Mouse (Mus musculus): ENCODE results near the gene Sidt1. TPM values are rescaled to one million over a fixed set of nuclear protein-coding genes. Genes with fewer than 3 reads are reported as not detected.

Sidt1 gene
- polyA plus RNA-seq, 1 experiment from 2014 or later, result 0.20 TPM

GRCm38 (mm10) chr16:44237836-44238235 is 95.2 kb downstream of the Sidt1 start:
- 71% methylated on average over 3 of the region's 3 CpGs for WGBS
- Histone ChIP-seq H3K4me2 (no peak overlapping the region), H3K36me3 (no peaks in the 10 kb centered on the region)

GRCm38 (mm10) chr16:44233019-44233418 is 100.0 kb downstream of the Sidt1 start:
- no peak overlapping the region for H3K4me2 ChIP-seq
- no peaks in the 10 kb centered on the region for H3K27me3 ChIP-seq
- H3K4me3 ChIP-seq, result no peak overlapping the region
- 79% methylated on average over 7 of the region's 7 CpGs for WGBS
- no peak for ATAC-seq (ENCODE audit: borderline replicate concordance, extremely low read depth, low FRiP score, low TSS enrichment)
- H3K4me1 ChIP-seq, result no peaks in the 10 kb centered on the region
- no peaks in the 10 kb centered on the region; the same call in 1 of the 2 replicates for H3K9me3 ChIP-seq
- no peak overlapping the region for H3K27ac ChIP-seq
- H3K9ac ChIP-seq, result no peak overlapping the region
- H3K36me3 ChIP-seq, result no peaks in the 10 kb centered on the region

More at GRCm38 (mm10) chr16:44237836-44238235, 95.2 kb downstream of the Sidt1 start:
- Histone ChIP-seq H3K9ac (no peak overlapping the region), H3K27ac (no peak overlapping the region), H3K4me3 (no peak overlapping the region), H3K4me1 (no peaks in the 10 kb centered on the region), H3K27me3 (no peaks in the 10 kb centered on the region), H3K9me3 (no peaks in the 10 kb centered on the region)
- no peak for ATAC-seq (ENCODE audit: borderline replicate concordance, extremely low read depth, low FRiP score, low TSS enrichment)

GRCm38 (mm10) chr16:44226706-44227291 is 106.2 kb downstream of the Sidt1 start:
- Histone ChIP-seq H3K9me3 (no peaks in the 10 kb centered on the region; the same call in 1 of the 2 replicates), H3K4me1 (no peaks in the 10 kb centered on the region), H3K4me3 (no peak overlapping the region), H3K36me3 (0 out of 2 replicates have a peak, but pooled peaks cover under 1% of the 10 kb centered on the region), H3K27ac (no peak overlapping the region), H3K9ac (no peak overlapping the region), H3K27me3 (no peaks in the 10 kb centered on the region), H3K4me2 (no peak overlapping the region)
- WGBS, result 81% methylated on average over 13 of the region's 13 CpGs
- no peak for ATAC-seq (ENCODE audit: borderline replicate concordance, extremely low read depth, low FRiP score, low TSS enrichment)

GRCm38 (mm10) chr16:44221463-44221862 is 111.5 kb downstream of the Sidt1 start:
- Histone ChIP-seq H3K27ac (no peak overlapping the region), H3K4me1 (no peaks in the 10 kb centered on the region), H3K36me3 (peaks cover 47% of the 10 kb centered on the region), H3K4me2 (no peak overlapping the region), H3K27me3 (no peaks in the 10 kb centered on the region), H3K9me3 (no peaks in the 10 kb centered on the region), H3K9ac (no peak overlapping the region), H3K4me3 (no peak overlapping the region)
- 72% methylated on average over 6 of the region's 6 CpGs for WGBS
- ATAC-seq (ENCODE audit: borderline replicate concordance, extremely low read depth, low FRiP score, low TSS enrichment), result no peak

- Histone ChIP-seq H3K4me2 (no peak overlapping the region), H3K9ac (no peak overlapping the region), H3K4me1 (no peaks in the 10 kb centered on the region), H3K4me3 (no peak overlapping the region), H3K27ac (no peak overlapping the region), H3K9me3 (no peaks in the 10 kb centered on the region), H3K36me3 (peaks cover 74% of the 10 kb centered on the region), H3K27me3 (no peaks in the 10 kb centered on the region)
- WGBS, result 92% methylated on average over 7 of the region's 7 CpGs
- ATAC-seq (ENCODE audit: borderline replicate concordance, extremely low read depth, low FRiP score, low TSS enrichment), result no peak
Measured at GRCm38 (mm10) chr16:44216417-44216816, 116.6 kb downstream of the Sidt1 start.

- H3K4me2 ChIP-seq, result no peak overlapping the region
- no peaks in the 10 kb centered on the region for H3K9me3 ChIP-seq
- no peak overlapping the region for H3K4me3 ChIP-seq
- no peaks in the 10 kb centered on the region for H3K27me3 ChIP-seq
- H3K9ac ChIP-seq, result no peak overlapping the region
- no peak for ATAC-seq (ENCODE audit: borderline replicate concordance, extremely low read depth, low FRiP score, low TSS enrichment)
- WGBS, result 91% methylated on average over 9 of the region's 9 CpGs
- no peak overlapping the region for H3K27ac ChIP-seq
- H3K4me1 ChIP-seq, result no peaks in the 10 kb centered on the region
- peaks cover 71% of the 10 kb centered on the region for H3K36me3 ChIP-seq
Measured at GRCm38 (mm10) chr16:44215513-44215912, 117.5 kb downstream of the Sidt1 start.

GRCm38 (mm10) chr16:44212703-44213102 is 120.3 kb downstream of the Sidt1 start:
- ATAC-seq (ENCODE audit: borderline replicate concordance, extremely low read depth, low FRiP score, low TSS enrichment), result no peak
- no peak overlapping the region for H3K4me2 ChIP-seq
- H3K9me3 ChIP-seq, result no peaks in the 10 kb centered on the region
- 93% methylated on average over 7 of the region's 7 CpGs for WGBS
- no peak overlapping the region for H3K27ac ChIP-seq
- H3K36me3 ChIP-seq, result peaks cover 61% of the 10 kb centered on the region
- H3K27me3 ChIP-seq, result no peaks in the 10 kb centered on the region
- H3K4me1 ChIP-seq, result no peaks in the 10 kb centered on the region
- H3K9ac ChIP-seq, result no peak overlapping the region
- H3K4me3 ChIP-seq, result no peak overlapping the region

- H3K9ac ChIP-seq, result no peak overlapping the region
- H3K4me2 ChIP-seq, result no peak overlapping the region
- H3K27me3 ChIP-seq, result no peaks in the 10 kb centered on the region
- H3K4me1 ChIP-seq, result no peaks in the 10 kb centered on the region
- no peak overlapping the region for H3K4me3 ChIP-seq
- H3K36me3 ChIP-seq, result peaks cover 51% of the 10 kb centered on the region
- 83% methylated on average over 1 of the region's 1 CpGs for WGBS
- ATAC-seq (ENCODE audit: borderline replicate concordance, extremely low read depth, low FRiP score, low TSS enrichment), result no peak
- no peaks in the 10 kb centered on the region for H3K9me3 ChIP-seq
- H3K27ac ChIP-seq, result no peak overlapping the region
Measured at GRCm38 (mm10) chr16:44211054-44211414, 122.0 kb downstream of the Sidt1 start.

- H3K36me3 ChIP-seq, result peaks cover 48% of the 10 kb centered on the region
- no peaks in the 10 kb centered on the region for H3K4me1 ChIP-seq
- H3K4me2 ChIP-seq, result no peak overlapping the region
- no peaks in the 10 kb centered on the region for H3K27me3 ChIP-seq
- H3K4me3 ChIP-seq, result no peak overlapping the region
- no peak for ATAC-seq (ENCODE audit: borderline replicate concordance, extremely low read depth, low FRiP score, low TSS enrichment)
- H3K27ac ChIP-seq, result no peak overlapping the region
- H3K9me3 ChIP-seq, result no peaks in the 10 kb centered on the region
- no peak overlapping the region for H3K9ac ChIP-seq
- 74% methylated on average over 10 of the region's 10 CpGs for WGBS
Measured at GRCm38 (mm10) chr16:44210156-44211053, 122.6 kb downstream of the Sidt1 start.

- no peak overlapping the region for H3K4me2 ChIP-seq
- no peak for ATAC-seq (ENCODE audit: borderline replicate concordance, extremely low read depth, low FRiP score, low TSS enrichment)
- 88% methylated on average over 8 of the region's 8 CpGs for WGBS
- no peak overlapping the region for H3K4me3 ChIP-seq
- peaks cover 47% of the 10 kb centered on the region for H3K36me3 ChIP-seq
- no peaks in the 10 kb centered on the region for H3K4me1 ChIP-seq
- no peak overlapping the region for H3K27ac ChIP-seq
- H3K27me3 ChIP-seq, result no peaks in the 10 kb centered on the region
- H3K9me3 ChIP-seq, result no peaks in the 10 kb centered on the region
- no peak overlapping the region for H3K9ac ChIP-seq
Measured at GRCm38 (mm10) chr16:44205973-44206372, 127.0 kb downstream of the Sidt1 start.

GRCm38 (mm10) chr16:44204331-44204730 is 128.7 kb downstream of the Sidt1 start:
- Histone ChIP-seq H3K36me3 (peaks cover 40% of the 10 kb centered on the region), H3K4me3 (no peak overlapping the region), H3K4me2 (no peak overlapping the region), H3K27me3 (no peaks in the 10 kb centered on the region), H3K9ac (no peak overlapping the region), H3K9me3 (no peaks in the 10 kb centered on the region), H3K4me1 (no peaks in the 10 kb centered on the region), H3K27ac (no peak overlapping the region)
- no peak for ATAC-seq (ENCODE audit: borderline replicate concordance, extremely low read depth, low FRiP score, low TSS enrichment)
- WGBS, result 60% methylated on average over 6 of the region's 6 CpGs

- no peak overlapping the region for H3K9ac ChIP-seq
- H3K4me2 ChIP-seq, result no peak overlapping the region
- H3K27ac ChIP-seq, result no peak overlapping the region
- peaks cover 23% of the 10 kb centered on the region; the same call in 1 of the 2 replicates for H3K36me3 ChIP-seq
- H3K9me3 ChIP-seq, result no peaks in the 10 kb centered on the region
- H3K4me1 ChIP-seq, result no peaks in the 10 kb centered on the region
- no peak overlapping the region for H3K4me3 ChIP-seq
- WGBS, result 88% methylated on average over 4 of the region's 4 CpGs
- H3K27me3 ChIP-seq, result no peaks in the 10 kb centered on the region
- no peak for ATAC-seq (ENCODE audit: borderline replicate concordance, extremely low read depth, low FRiP score, low TSS enrichment)
Measured at GRCm38 (mm10) chr16:44200146-44200545, 132.8 kb downstream of the Sidt1 start.
